Mouse (Mus musculus) neural tube, embryonic 11.5 days (tissue): Measurements from ENCODE around the gene Auts2. TPM values are rescaled to one million over a fixed set of nuclear protein-coding genes. Genes with fewer than 3 reads are reported as not detected.

Experiments used
- ATAC-seq: fragments of 200-750 bp; cut with Nextera tagmentation; 2 replicates; pipeline ENCODE4 v1.8.0; 2017; ENCODE audit warnings: moderate number of reproducible peaks, mild to moderate bottlenecking, moderate TSS enrichment, moderate library complexity; ENCODE audit not compliant: insufficient read depth, low FRiP score, low TSS enrichment
- DNase-seq: peaks from one replicate; pipeline ENCODE4 v3.0.0-alpha.2; 2015; ENCODE audit warnings: low spot score
- H3K27ac ChIP-seq: fragments of 300-500 bp; sonication (generic); 2 replicates; pipeline ENCODE4 v1.5.1; 2014; ENCODE audit warnings: low read depth, mild to moderate bottlenecking, low read length
- H3K27me3 ChIP-seq: fragments of 300-500 bp; sonication (generic); 2 replicates; pipeline ENCODE4 v1.6.1; 2014; ENCODE audit warnings: mild to moderate bottlenecking, low read length, mixed read lengths; ENCODE audit not compliant: control insufficient read depth, insufficient read depth
- H3K36me3 ChIP-seq: fragments of 300-500 bp; sonication (generic); 2 replicates; pipeline ENCODE4 v1.6.1; 2014; ENCODE audit warnings: mild to moderate bottlenecking, low read length, moderate library complexity, mixed read lengths; ENCODE audit not compliant: control insufficient read depth, insufficient read depth
- H3K4me1 ChIP-seq: fragments of 300-500 bp; sonication (generic); 2 replicates; pipeline ENCODE4 v1.6.1; 2014; ENCODE audit warnings: low read length, mixed read lengths; ENCODE audit not compliant: control insufficient read depth, insufficient read depth
- H3K4me2 ChIP-seq: fragments of 300-500 bp; sonication (generic); 2 replicates; pipeline ENCODE4 v1.6.1; 2014; ENCODE audit warnings: low read depth, mild to moderate bottlenecking, moderate library complexity
- H3K4me3 ChIP-seq: fragments of 300-500 bp; sonication (generic); 2 replicates; pipeline ENCODE4 v1.5.1; 2014; ENCODE audit warnings: low read depth, low read length
- H3K9ac ChIP-seq: fragments of 300-500 bp; sonication (generic); 2 replicates; pipeline ENCODE4 v1.6.1; 2014; ENCODE audit warnings: mild to moderate bottlenecking, low read length
- H3K9me3 ChIP-seq: fragments of 300-500 bp; sonication (generic); 2 replicates; pipeline ENCODE4 v1.6.1; 2016; ENCODE audit warnings: low read length; ENCODE audit not compliant: control insufficient read depth
- WGBS: fragments of 180-500 bp; shearing (Covaris S2); extraction: QIAGEN DNeasy Blood & Tissue Kit; methylation state at CpG from one replicate; pipeline ENCODE4 v1.1.7; 2014; 5-methylcytosine and 5-hydroxymethylcytosine counted together
- polyA plus RNA-seq: library from polyadenylated mRNA; unstranded; fragments of >200 nt; fragmentation: Nextera tagmentation; extraction: Ambion mirVana; gene quantifications from 2 replicates; pipeline ENCODE4 v1.2.1, GENCODE M21; 2014

The Auts2 gene
- polyA plus RNA-seq, 1 experiment from 2014 or later: 45.0 TPM

GRCm38 (mm10) chr5:132270896-132271295 is 272.2 kb downstream of the Auts2 start:
- no peak for DNase-seq
- no peaks in the 10 kb centered on the region for H3K27me3 ChIP-seq
- H3K4me2 ChIP-seq: no peak overlapping the region
- WGBS: 89% methylated on average over 1 of the region's 1 CpGs
- H3K4me3 ChIP-seq: no peak overlapping the region
- H3K9ac ChIP-seq: no peak overlapping the region
- no peak overlapping the region for H3K27ac ChIP-seq
- no peaks in the 10 kb centered on the region for H3K36me3 ChIP-seq
- no peak for ATAC-seq
- no peaks in the 10 kb centered on the region for H3K9me3 ChIP-seq
- peaks cover 5% of the 10 kb centered on the region for H3K4me1 ChIP-seq

- no peak overlapping the region for H3K9ac ChIP-seq
- H3K4me1 ChIP-seq: peaks cover 6% of the 10 kb centered on the region
- DNase-seq (no peak), ATAC-seq (no peak)
- H3K4me3 ChIP-seq: no peak overlapping the region
- no peak overlapping the region for H3K4me2 ChIP-seq
- no peaks in the 10 kb centered on the region for H3K9me3 ChIP-seq
- H3K27me3 ChIP-seq: no peaks in the 10 kb centered on the region
- 94% methylated on average over 3 of the region's 3 CpGs for WGBS
- H3K36me3 ChIP-seq: no peaks in the 10 kb centered on the region
- no peak overlapping the region for H3K27ac ChIP-seq
Measured at GRCm38 (mm10) chr5:132270074-132270473, 273.1 kb downstream of the Auts2 start.

GRCm38 (mm10) chr5:132268351-132268967 is 274.7 kb downstream of the Auts2 start:
- H3K4me2 ChIP-seq: no peak overlapping the region
- H3K4me3 ChIP-seq: no peak overlapping the region
- peaks cover 6% of the 10 kb centered on the region; the same call in 1 of the 2 replicates for H3K4me1 ChIP-seq
- no peaks in the 10 kb centered on the region for H3K36me3 ChIP-seq
- no peaks in the 10 kb centered on the region for H3K27me3 ChIP-seq
- no peaks in the 10 kb centered on the region for H3K9me3 ChIP-seq
- WGBS: 80% methylated on average over 6 of the region's 6 CpGs
- no peak for ATAC-seq
- H3K27ac ChIP-seq: no peak overlapping the region
- H3K9ac ChIP-seq: no peak overlapping the region
- no peak for DNase-seq

GRCm38 (mm10) chr5:132265015-132265414 is 278.1 kb downstream of the Auts2 start:
- no peaks in the 10 kb centered on the region for H3K36me3 ChIP-seq
- no peak overlapping the region for H3K9ac ChIP-seq
- 27% methylated on average over 1 of the region's 1 CpGs for WGBS
- H3K4me2 ChIP-seq: no peak overlapping the region
- no peaks in the 10 kb centered on the region for H3K9me3 ChIP-seq
- no peak for ATAC-seq
- no peak overlapping the region for H3K4me3 ChIP-seq
- DNase-seq: no peak
- H3K27ac ChIP-seq: no peak overlapping the region
- no peaks in the 10 kb centered on the region for H3K27me3 ChIP-seq
- H3K4me1 ChIP-seq: peaks cover 6% of the 10 kb centered on the region; the same call in 1 of the 2 replicates

- DNase-seq: no peak
- H3K36me3 ChIP-seq: no peaks in the 10 kb centered on the region
- H3K4me2 ChIP-seq: no peak overlapping the region
- H3K4me3 ChIP-seq: no peak overlapping the region
- no peak for ATAC-seq
- no peak overlapping the region for H3K9ac ChIP-seq
- no peaks in the 10 kb centered on the region for H3K9me3 ChIP-seq
- H3K4me1 ChIP-seq: peaks cover 6% of the 10 kb centered on the region; the same call in 1 of the 2 replicates
- no peak overlapping the region for H3K27ac ChIP-seq
- no peaks in the 10 kb centered on the region for H3K27me3 ChIP-seq
- 91% methylated on average over 1 of the region's 1 CpGs for WGBS
Measured at GRCm38 (mm10) chr5:132261750-132262149, 281.4 kb downstream of the Auts2 start.

- H3K9me3 ChIP-seq: no peaks in the 10 kb centered on the region
Measured at GRCm38 (mm10) chr5:132258882-132259281, 284.3 kb downstream of the Auts2 start.

GRCm38 (mm10) chr5:132255579-132255978 is 287.6 kb downstream of the Auts2 start:
- no peak for ATAC-seq
- H3K4me1 ChIP-seq: no peaks in the 10 kb centered on the region
- no peaks in the 10 kb centered on the region for H3K36me3 ChIP-seq
- DNase-seq: no peak
- no peak overlapping the region for H3K27ac ChIP-seq
- no peaks in the 10 kb centered on the region for H3K27me3 ChIP-seq
- WGBS: 77% methylated on average over 8 of the region's 8 CpGs
- H3K9ac ChIP-seq: no peak overlapping the region
- no peaks in the 10 kb centered on the region for H3K9me3 ChIP-seq
- H3K4me2 ChIP-seq: no peak overlapping the region
- no peak overlapping the region for H3K4me3 ChIP-seq

More at GRCm38 (mm10) chr5:132258882-132259281, 284.3 kb downstream of the Auts2 start:
- Histone ChIP-seq H3K4me3 (no peak overlapping the region), H3K27me3 (no peaks in the 10 kb centered on the region), H3K4me2 (no peak overlapping the region), H3K4me1 (no peaks in the 10 kb centered on the region), H3K9ac (no peak overlapping the region), H3K27ac (no peak overlapping the region), H3K36me3 (no peaks in the 10 kb centered on the region)
- no peak for DNase-seq
- no peak for ATAC-seq
- WGBS: 95% methylated on average over 11 of the region's 11 CpGs

- ATAC-seq (no peak), DNase-seq (no peak)
- no peaks in the 10 kb centered on the region for H3K9me3 ChIP-seq
- H3K9ac ChIP-seq: no peak overlapping the region
- no peak overlapping the region for H3K27ac ChIP-seq
- 78% methylated on average over 11 of the region's 11 CpGs for WGBS
- no peak overlapping the region for H3K4me2 ChIP-seq
- H3K4me1 ChIP-seq: no peaks in the 10 kb centered on the region
- no peaks in the 10 kb centered on the region for H3K27me3 ChIP-seq
- H3K4me3 ChIP-seq: no peak overlapping the region
- H3K36me3 ChIP-seq: no peaks in the 10 kb centered on the region
Measured at GRCm38 (mm10) chr5:132249523-132249922, 293.6 kb downstream of the Auts2 start.

- no peak overlapping the region for H3K27ac ChIP-seq
- H3K9me3 ChIP-seq: no peaks in the 10 kb centered on the region
- no peak overlapping the region for H3K4me3 ChIP-seq
- H3K4me1 ChIP-seq: no peaks in the 10 kb centered on the region
- no peak for ATAC-seq
- H3K27me3 ChIP-seq: no peaks in the 10 kb centered on the region
- H3K36me3 ChIP-seq: no peaks in the 10 kb centered on the region
- 64% methylated on average over 7 of the region's 7 CpGs for WGBS
- no peak overlapping the region for H3K9ac ChIP-seq
- H3K4me2 ChIP-seq: no peak overlapping the region
- peak; percentile 28 for DNase-seq
Measured at GRCm38 (mm10) chr5:132248069-132248468, 295.1 kb downstream of the Auts2 start.
